Mouse (Mus musculus): ENCODE measurements at regions not wholly inside any gene's neighbourhood (a gene's known extent, or its start where the extent isn't known, plus 50 kb on each side); places are given as distances from the start of the nearest gene placed in this dataset.

DNA sequence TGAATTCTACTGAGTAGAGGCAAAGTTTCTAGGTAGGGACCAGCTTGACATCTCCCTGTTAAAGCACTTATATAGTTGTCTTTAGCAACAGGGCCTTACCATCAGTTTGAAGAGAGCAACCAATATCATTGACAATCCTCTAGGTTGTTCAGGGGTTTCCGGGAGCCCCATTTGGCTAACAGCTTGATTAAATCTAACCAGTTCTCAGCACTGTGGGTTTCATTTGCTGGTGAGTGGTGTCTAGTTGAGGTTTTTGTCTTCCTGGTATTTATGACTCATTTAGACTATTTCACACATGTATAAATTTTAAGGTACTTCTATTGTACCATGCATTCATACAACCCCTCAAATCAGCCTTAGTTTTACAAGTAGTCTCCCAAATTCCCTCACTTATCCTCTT is 823.4 kb upstream of the Sel1l start:
- DNase-seq (ENCODE audit: low spot score in 2 of 2): no peak

DNA sequence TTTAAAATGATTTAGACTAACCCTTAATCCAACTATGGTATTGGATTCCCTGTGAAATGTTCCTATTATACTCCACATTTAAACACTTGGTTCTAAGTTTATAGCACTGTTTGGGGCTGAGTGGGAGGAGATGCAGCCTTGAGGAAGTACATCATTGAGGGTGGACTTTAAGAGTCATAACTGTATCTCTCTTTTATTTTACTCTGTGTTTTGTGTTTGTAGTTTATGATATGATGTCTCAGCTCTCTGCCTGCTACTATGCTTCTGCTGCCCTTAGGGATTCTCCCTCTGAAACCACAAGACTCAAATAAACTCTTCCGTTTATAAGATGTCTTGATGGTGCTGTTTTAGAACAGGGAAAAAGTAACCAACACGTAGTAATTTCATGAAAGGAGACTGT is 797.7 kb upstream of the Sel1l start:
- DNase-seq (ENCODE audit: low spot score in 2 of 2): no peak

GRCm38 (mm10) chr12:92645006-92645624 is 796.2 kb upstream of the Sel1l start:
- no peak for DNase-seq (ENCODE audit: low spot score in 2 of 2)

DNA sequence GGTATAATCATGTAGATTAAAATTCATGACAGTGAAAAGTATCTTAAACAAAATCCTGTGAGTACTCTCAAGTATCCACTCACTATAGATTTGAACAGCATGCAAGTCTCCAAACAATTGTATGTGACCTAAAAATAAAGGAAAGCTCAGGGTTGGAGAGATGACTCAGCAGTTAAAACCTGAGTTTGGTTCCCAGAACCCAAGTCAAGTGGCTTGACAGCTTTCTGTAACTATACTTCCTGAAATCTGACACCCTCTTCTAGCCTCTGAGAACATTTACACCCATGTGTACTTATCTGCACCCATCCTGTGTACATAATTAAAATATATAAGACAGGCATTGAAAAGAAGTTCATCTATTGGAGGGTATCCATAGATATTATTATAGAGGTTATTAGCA is 770.2 kb upstream of the Sel1l start:
- no peak for DNase-seq (ENCODE audit: low spot score in 2 of 2)

DNA sequence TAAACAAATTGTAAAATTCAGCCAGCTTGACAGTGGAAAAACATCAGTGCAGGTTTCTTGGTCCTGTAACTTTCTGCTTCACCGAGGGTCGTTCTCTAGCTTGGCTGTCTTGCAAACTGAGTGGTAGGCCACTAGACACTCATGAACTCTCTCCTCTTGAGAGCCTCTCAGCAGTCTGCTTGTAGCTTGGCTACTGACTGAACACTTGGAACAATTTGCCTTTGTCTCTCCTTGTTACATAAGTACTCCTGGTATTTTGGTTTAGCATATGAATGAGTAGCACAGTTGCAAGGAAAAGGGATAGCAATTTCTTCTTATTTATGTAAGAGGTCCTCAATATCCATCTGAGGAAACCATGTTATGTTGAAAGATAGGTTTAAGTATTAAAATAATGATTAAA is 769.6 kb upstream of the Sel1l start:
- DNase-seq (ENCODE audit: low spot score in 2 of 2): no peak

- DNase-seq (ENCODE audit: low spot score in 2 of 2): no peak
Measured at GRCm38 (mm10) chr12:92601673-92602072, 752.7 kb upstream of the Sel1l start.

- DNase-seq (ENCODE audit: low spot score in 2 of 2): no peak
Measured at GRCm38 (mm10) chr12:92589725-92590124, 740.8 kb upstream of the Sel1l start.

- no peak for DNase-seq (ENCODE audit: low spot score in 2 of 2)
Measured at GRCm38 (mm10) chr12:92589305-92589704, 740.3 kb upstream of the Sel1l start.

DNA sequence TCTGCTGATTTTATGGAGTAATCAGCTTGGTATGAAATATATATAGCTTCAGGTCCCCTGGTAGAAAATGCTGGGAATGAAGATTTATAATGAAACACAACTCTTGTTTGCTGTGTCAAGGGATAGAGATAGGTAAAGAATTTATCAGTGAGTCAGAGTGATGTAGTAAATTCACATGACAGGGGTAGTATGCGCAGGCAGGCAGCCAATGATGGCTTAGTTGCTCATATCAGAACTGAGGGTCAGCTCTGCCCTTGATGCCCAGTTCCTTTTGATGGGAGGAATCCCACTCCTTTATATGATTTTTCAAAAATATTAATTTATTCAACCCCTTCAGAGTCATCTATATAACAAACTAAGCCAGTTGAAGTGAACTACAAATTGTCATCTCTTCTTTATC is 729.6 kb upstream of the Sel1l start:
- no peak for DNase-seq (ENCODE audit: low spot score in 2 of 2)

Data from left cerebral cortex, adult 8-10 months (tissue).